Mouse (Mus musculus) midbrain, embryonic 16.5 days (tissue): Measurements from ENCODE around the gene Ndufa5. TPM values are rescaled to one million over a fixed set of nuclear protein-coding genes. Genes with fewer than 3 reads are reported as not detected.

ENCODE experiments used
- ATAC-seq: fragments of 200-750 bp; cut with Nextera tagmentation; 2 replicates; pipeline ENCODE4 v1.8.0; 2017; ENCODE audit warnings: moderate TSS enrichment
- H3K27ac ChIP-seq: fragments of 300-500 bp; sonication (generic); 2 replicates; pipeline ENCODE4 v1.5.1; 2014; ENCODE audit warnings: mild to moderate bottlenecking, low read length, mixed read lengths
- H3K27me3 ChIP-seq: fragments of 300-500 bp; sonication (generic); 2 replicates; pipeline ENCODE4 v1.6.1; 2014; ENCODE audit warnings: low read depth, low read length, mixed read lengths; ENCODE audit not compliant: control insufficient read depth, insufficient read depth
- H3K36me3 ChIP-seq: fragments of 300-500 bp; sonication (generic); 2 replicates; pipeline ENCODE4 v1.6.1; 2014; ENCODE audit warnings: mild to moderate bottlenecking, low read length, moderate library complexity, mixed read lengths; ENCODE audit not compliant: control insufficient read depth, insufficient read depth
- H3K4me1 ChIP-seq: fragments of 300-500 bp; sonication (generic); 2 replicates; pipeline ENCODE4 v1.6.1; 2014; ENCODE audit warnings: mild to moderate bottlenecking, low read length, mixed read lengths; ENCODE audit not compliant: control insufficient read depth, insufficient read depth
- H3K4me2 ChIP-seq: fragments of 300-500 bp; sonication (generic); 2 replicates; pipeline ENCODE4 v1.6.1; 2014; ENCODE audit warnings: mild to moderate bottlenecking, low read length, mixed read lengths
- H3K4me3 ChIP-seq: fragments of 300-500 bp; sonication (generic); 2 replicates; pipeline ENCODE4 v1.5.1; 2014; ENCODE audit warnings: low read depth, mild to moderate bottlenecking, low read length, moderate library complexity, mixed read lengths
- H3K9ac ChIP-seq: fragments of 300-500 bp; sonication (generic); 2 replicates; pipeline ENCODE4 v1.6.1; 2014; ENCODE audit warnings: low read depth, low read length, mixed read lengths
- H3K9me3 ChIP-seq: fragments of 300-500 bp; sonication (generic); replicated peaks from 2 replicates; pipeline ENCODE4 v1.6.1; 2014; ENCODE audit warnings: mild to moderate bottlenecking, low read length, mixed read lengths; ENCODE audit not compliant: control insufficient read depth, poor library complexity, severe bottlenecking
- WGBS: fragments of 180-500 bp; shearing (Covaris S2); extraction: QIAGEN DNeasy Blood & Tissue Kit; methylation state at CpG from one replicate; pipeline ENCODE4 v1.1.7; 2014; 5-methylcytosine and 5-hydroxymethylcytosine counted together
- polyA plus RNA-seq: library from polyadenylated mRNA; unstranded; fragments of >200 nt; fragmentation: Nextera tagmentation; extraction: Ambion mirVana; gene quantifications from 2 replicates; pipeline ENCODE4 v1.2.1, GENCODE M21; 2015

The Ndufa5 gene
- polyA plus RNA-seq, 1 experiment from 2014 or later: 412 TPM

- H3K4me1 ChIP-seq: no peaks in the 10 kb centered on the region
- H3K36me3 ChIP-seq: no peaks in the 10 kb centered on the region
- H3K27me3 ChIP-seq: no peaks in the 10 kb centered on the region
- H3K9ac ChIP-seq: no peak overlapping the region
- ATAC-seq: no peak
- H3K4me2 ChIP-seq: no peak overlapping the region
- no peak overlapping the region for H3K4me3 ChIP-seq
- no peaks in the 10 kb centered on the region for H3K9me3 ChIP-seq
- H3K27ac ChIP-seq: no peak overlapping the region
- WGBS: 81% methylated on average over 5 of the region's 5 CpGs
Measured at GRCm38 (mm10) chr6:24486530-24486929, 41.3 kb downstream of the Ndufa5 start.

GRCm38 (mm10) chr6:24470571-24471132, 57.2 kb downstream of the Ndufa5 start:
- H3K36me3 ChIP-seq: no peaks in the 10 kb centered on the region
- peaks cover 4% of the 10 kb centered on the region; the same call in 1 of the 2 replicates for H3K4me1 ChIP-seq
- H3K4me3 ChIP-seq: no peak overlapping the region
- H3K4me2 ChIP-seq: no peak overlapping the region
- 10% methylated on average over 1 of the region's 1 CpGs for WGBS
- no peak overlapping the region; the same call in 1 of the 2 replicates for H3K27ac ChIP-seq
- no peak overlapping the region for H3K9ac ChIP-seq
- H3K9me3 ChIP-seq: no peaks in the 10 kb centered on the region
- ATAC-seq: peak; percentile 60; the same call in 1 of the 2 replicates
- H3K27me3 ChIP-seq: no peaks in the 10 kb centered on the region

GRCm38 (mm10) chr6:24470135-24470534, 57.7 kb downstream of the Ndufa5 start:
- no peak overlapping the region; the same call in 1 of the 2 replicates for H3K27ac ChIP-seq
- H3K4me3 ChIP-seq: no peak overlapping the region
- WGBS: 59% methylated on average over 2 of the region's 2 CpGs
- H3K36me3 ChIP-seq: no peaks in the 10 kb centered on the region
- H3K4me1 ChIP-seq: peaks cover 4% of the 10 kb centered on the region; the same call in 1 of the 2 replicates
- no peaks in the 10 kb centered on the region for H3K27me3 ChIP-seq
- H3K9me3 ChIP-seq: no peaks in the 10 kb centered on the region
- H3K4me2 ChIP-seq: no peak overlapping the region
- ATAC-seq: peak; percentile 36; the same call in 1 of the 2 replicates
- H3K9ac ChIP-seq: no peak overlapping the region

Other genes with a start within 250 kb of the Ndufa5 start
- gene Iqub, start 12.9 kb downstream of the Ndufa5 start, polyA plus RNA-seq: 1.9 TPM in 2 replicates
- not detected in 2 replicates for gene Asb15, start 131 bp upstream of the Ndufa5 start, polyA plus RNA-seq
- not detected in 2 replicates for gene Lmod2, start 69.7 kb upstream of the Ndufa5 start, polyA plus RNA-seq
- 61.3 and 63.2 TPM in 2 replicates for gene Wasl, start 137.0 kb upstream of the Ndufa5 start, polyA plus RNA-seq
- not detected in 2 replicates for gene Hyal6, start 205.2 kb upstream of the Ndufa5 start, polyA plus RNA-seq
- not detected in 2 replicates for gene Hyal4, start 220.3 kb upstream of the Ndufa5 start, polyA plus RNA-seq